13 mouse cellular contexts compared by ENCODE assay signal in genomic region chr10:82741876-82742275, GRCm38 (mm10).
"Had no signal": no experiment of that assay in that cellular context is flagged by ENCODE, and none has a peak within 500 bp of the region (broad histone marks: within the 10 kb centered on the region; RNA-seq: fewer than 3 reads in every experiment).

No protein-coding gene starts in this region.

- DNase-seq: kidney, postnatal 10 days; kidney, postnatal 4 days; lung, postnatal 10 days; lung, postnatal 36 days; midbrain, embryonic 14.5 days; thymus, adult 18-20 months; thymus, postnatal 36 days had no signal

- H3K4me3 ChIP-seq: limb, embryonic 12.5 days; limb, embryonic 15.5 days; liver, embryonic 15.5 days; lung, embryonic 15.5 days had no signal

- H3K4me1 ChIP-seq: limb, embryonic 12.5 days; limb, embryonic 15.5 days; lung, embryonic 15.5 days had no signal

- ATAC-seq: intestine, postnatal 0 days had no signal

- H3K4me2 ChIP-seq: limb, embryonic 12.5 days; limb, embryonic 15.5 days; liver, embryonic 15.5 days; lung, embryonic 15.5 days; midbrain, embryonic 11.5 days had no signal

- H3K9ac ChIP-seq: limb, embryonic 12.5 days; limb, embryonic 15.5 days; liver, embryonic 15.5 days; lung, embryonic 15.5 days had no signal

- H3K27me3 ChIP-seq: limb, embryonic 12.5 days; limb, embryonic 15.5 days; liver, embryonic 15.5 days; lung, embryonic 15.5 days had no signal

- H3K9me3 ChIP-seq: limb, embryonic 12.5 days; limb, embryonic 15.5 days; liver, embryonic 15.5 days; lung, embryonic 15.5 days had no signal

- H3K27ac ChIP-seq: limb, embryonic 12.5 days; limb, embryonic 15.5 days; lung, embryonic 15.5 days had no signal
